Mouse (Mus musculus): ENCODE measurements around the gene Usp7. TPM values are rescaled to one million over a fixed set of nuclear protein-coding genes. Genes with fewer than 3 reads are reported as not detected.

The Usp7 gene
- polyA plus RNA-seq, 1 experiment from 2014 or later = 16.5 TPM

DNA sequence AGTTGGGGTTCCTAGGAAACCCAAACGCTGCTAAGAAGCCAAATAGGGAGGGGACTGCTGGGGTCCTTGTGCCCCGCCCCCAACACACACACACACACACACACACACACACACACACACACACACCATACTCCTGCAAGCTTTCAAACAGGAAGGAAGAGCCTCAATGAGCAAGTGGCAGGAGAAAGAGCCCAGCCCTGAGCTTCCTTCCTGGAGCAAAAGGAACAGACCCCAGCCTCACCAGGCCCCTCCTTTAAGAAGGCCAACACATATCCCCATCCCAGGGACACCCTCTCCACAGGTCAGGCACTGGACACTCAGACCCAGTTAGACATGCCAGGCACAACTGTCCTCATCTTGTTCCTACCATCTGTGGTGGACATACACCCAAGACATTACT is 129.1 kb downstream of the Usp7 start:
- H3K4me1 ChIP-seq (ENCODE audit: insufficient read depth, low read depth, low read length) = peaks cover 24% of the 10 kb centered on the region
- TF ChIP-seq EP300 (IDR thresholded peaks at IDR 0.05) = peak; percentile 91
- no peak for TF ChIP-seq CTCF (IDR thresholded peaks at IDR 0.05)
- H3K27ac ChIP-seq (ENCODE audit: low read length) = peak overlapping the region; percentile 73
- peak; percentile 59 for ATAC-seq
- H3K4me3 ChIP-seq (ENCODE audit: low read depth, low read length) = no peak overlapping the region
- H3K9ac ChIP-seq (replicated peaks; ENCODE audit: low read depth) = no peak overlapping the region
- no peaks in the 10 kb centered on the region for H3K27me3 ChIP-seq (replicated peaks; ENCODE audit: insufficient read depth, low read length)
- DNase-seq (ENCODE audit: low spot score) = peak; percentile 62
- H3K4me2 ChIP-seq (replicated peaks; ENCODE audit: low read depth, low read length) = no peak overlapping the region
- H3K9me3 ChIP-seq (ENCODE audit: low read length) = no peaks in the 10 kb centered on the region
- H3K36me3 ChIP-seq (ENCODE audit: insufficient read depth, low read length) = 0 out of 2 replicates have a peak, but pooled peaks cover under 1% of the 10 kb centered on the region
- WGBS = 44% methylated on average over 2 of the region's 2 CpGs

DNA sequence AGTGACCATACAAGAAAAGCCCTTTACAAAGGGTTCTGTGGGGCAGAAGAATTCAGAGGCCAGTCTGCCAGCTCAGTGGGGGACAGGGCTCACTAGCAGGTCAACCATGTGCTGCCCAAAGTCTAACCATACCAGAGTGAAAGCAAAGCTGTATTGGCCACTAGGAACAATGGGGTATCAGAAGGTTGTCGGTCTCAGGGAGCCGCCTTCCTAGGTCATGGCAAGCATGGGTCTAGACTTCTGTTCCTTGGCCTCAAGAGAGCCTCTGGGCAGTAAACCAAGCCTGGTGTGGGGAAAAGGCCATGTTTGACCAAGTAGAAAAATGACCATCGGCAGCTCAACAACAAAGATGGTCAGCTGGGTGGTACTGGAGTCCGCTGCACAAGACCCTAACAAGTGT is 133.3 kb downstream of the Usp7 start:
- TF ChIP-seq EP300 (IDR thresholded peaks at IDR 0.05) (no peak), CTCF (IDR thresholded peaks at IDR 0.05) (no peak)
- Histone ChIP-seq H3K4me2 (replicated peaks; ENCODE audit: low read depth, low read length) (no peak overlapping the region), H3K36me3 (ENCODE audit: insufficient read depth, low read length) (peaks cover 10% of the 10 kb centered on the region), H3K9ac (replicated peaks; ENCODE audit: low read depth) (no peak overlapping the region), H3K4me3 (ENCODE audit: low read depth, low read length) (no peak overlapping the region), H3K27me3 (replicated peaks; ENCODE audit: insufficient read depth, low read length) (no peaks in the 10 kb centered on the region), H3K4me1 (ENCODE audit: insufficient read depth, low read depth, low read length) (no peaks in the 10 kb centered on the region), H3K9me3 (ENCODE audit: low read length) (no peaks in the 10 kb centered on the region), H3K27ac (ENCODE audit: low read length) (no peak overlapping the region)
- 91% methylated on average over 4 of the region's 4 CpGs for WGBS
- ATAC-seq (no peak), DNase-seq (ENCODE audit: low spot score) (no peak)

DNA sequence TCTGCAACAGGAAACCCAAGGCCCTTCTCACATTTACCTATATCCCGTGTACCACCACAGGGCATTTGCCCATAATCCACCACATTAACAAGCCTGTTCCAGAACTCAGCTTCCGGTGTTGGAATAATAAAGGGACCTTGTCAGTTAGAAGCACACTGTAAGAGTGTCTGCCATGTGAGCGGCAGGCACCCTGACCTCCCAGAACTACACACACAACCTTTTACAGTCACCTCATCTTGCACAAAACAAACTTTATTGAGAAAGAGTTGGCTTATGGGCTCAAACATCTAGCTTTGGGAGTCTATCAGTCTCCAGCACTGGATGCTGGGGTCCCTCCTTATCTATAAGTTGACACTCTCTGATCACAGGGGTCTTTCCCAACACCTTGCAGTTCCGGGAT is 133.8 kb downstream of the Usp7 start:
- 67% methylated on average over 4 of the region's 4 CpGs for WGBS
- H3K27ac ChIP-seq (ENCODE audit: low read length) = no peak overlapping the region
- no peaks in the 10 kb centered on the region for H3K9me3 ChIP-seq (ENCODE audit: low read length)
- no peak for TF ChIP-seq CTCF (IDR thresholded peaks at IDR 0.05)
- TF ChIP-seq EP300 (IDR thresholded peaks at IDR 0.05) = no peak
- no peak overlapping the region for H3K9ac ChIP-seq (replicated peaks; ENCODE audit: low read depth)
- H3K27me3 ChIP-seq (replicated peaks; ENCODE audit: insufficient read depth, low read length) = no peaks in the 10 kb centered on the region
- DNase-seq (ENCODE audit: low spot score) (no peak), ATAC-seq (no peak)
- H3K4me1 ChIP-seq (ENCODE audit: insufficient read depth, low read depth, low read length) = no peaks in the 10 kb centered on the region
- peaks cover 10% of the 10 kb centered on the region for H3K36me3 ChIP-seq (ENCODE audit: insufficient read depth, low read length)
- no peak overlapping the region for H3K4me2 ChIP-seq (replicated peaks; ENCODE audit: low read depth, low read length)
- H3K4me3 ChIP-seq (ENCODE audit: low read depth, low read length) = no peak overlapping the region

- DNase-seq (ENCODE audit: low spot score) (no peak), ATAC-seq (no peak)
- TF ChIP-seq EP300 (IDR thresholded peaks at IDR 0.05) (no peak), CTCF (IDR thresholded peaks at IDR 0.05) (no peak)
- 80% methylated on average over 2 of the region's 2 CpGs for WGBS
- Histone ChIP-seq H3K9ac (replicated peaks; ENCODE audit: low read depth) (no peak overlapping the region), H3K4me3 (ENCODE audit: low read depth, low read length) (no peak overlapping the region), H3K27ac (ENCODE audit: low read length) (no peak overlapping the region), H3K4me2 (replicated peaks; ENCODE audit: low read depth, low read length) (no peak overlapping the region), H3K36me3 (ENCODE audit: insufficient read depth, low read length) (peaks cover 26% of the 10 kb centered on the region), H3K9me3 (ENCODE audit: low read length) (no peaks in the 10 kb centered on the region), H3K4me1 (ENCODE audit: insufficient read depth, low read depth, low read length) (no peaks in the 10 kb centered on the region), H3K27me3 (replicated peaks; ENCODE audit: insufficient read depth, low read length) (no peaks in the 10 kb centered on the region)
Measured at GRCm38 (mm10) chr16:8656256-8656655, 135.9 kb downstream of the Usp7 start.

GRCm38 (mm10) chr16:8655599-8655998 is 136.5 kb downstream of the Usp7 start:
- ATAC-seq = peak; percentile 60
- H3K9me3 ChIP-seq (ENCODE audit: low read length) = no peaks in the 10 kb centered on the region
- whole genome bisulfite sequencing = 67% methylated on average over 9 of the region's 9 CpGs
- TF ChIP-seq CTCF (IDR thresholded peaks at IDR 0.05) = peak; percentile 49
- TF ChIP-seq EP300 (IDR thresholded peaks at IDR 0.05) = peak; percentile 35; the same call in 1 of the 2 replicates
- H3K27me3 ChIP-seq (replicated peaks; ENCODE audit: insufficient read depth, low read length) = no peaks in the 10 kb centered on the region
- H3K9ac ChIP-seq (replicated peaks; ENCODE audit: low read depth) = no peak overlapping the region
- H3K27ac ChIP-seq (ENCODE audit: low read length) = no peak overlapping the region
- peaks cover 32% of the 10 kb centered on the region for H3K36me3 ChIP-seq (ENCODE audit: insufficient read depth, low read length)
- H3K4me1 ChIP-seq (ENCODE audit: insufficient read depth, low read depth, low read length) = no peaks in the 10 kb centered on the region
- no peak overlapping the region for H3K4me2 ChIP-seq (replicated peaks; ENCODE audit: low read depth, low read length)
- peak; percentile 30 for DNase-seq (ENCODE audit: low spot score)
- no peak overlapping the region for H3K4me3 ChIP-seq (ENCODE audit: low read depth, low read length)

DNA sequence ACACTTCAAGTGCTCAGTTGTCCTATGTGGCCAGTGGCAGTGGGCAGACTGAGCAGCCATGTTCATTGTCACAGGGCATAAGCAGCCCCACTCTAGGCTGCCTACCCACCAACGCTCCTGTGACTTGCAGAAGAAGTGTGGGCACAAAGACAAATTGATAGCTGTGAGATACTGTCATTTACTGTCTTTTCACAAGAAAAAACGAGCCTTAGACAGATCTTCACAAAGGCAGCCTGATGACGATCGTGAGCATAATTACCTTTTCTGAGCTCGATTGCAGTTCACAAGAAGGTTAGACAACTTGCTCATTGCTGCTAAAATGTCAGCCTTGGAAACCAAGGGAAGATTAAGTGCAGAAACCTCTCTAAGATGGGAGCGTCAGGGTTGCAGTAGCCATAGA is 137.0 kb downstream of the Usp7 start:
- Histone ChIP-seq H3K27me3 (replicated peaks; ENCODE audit: insufficient read depth, low read length) (no peaks in the 10 kb centered on the region), H3K9ac (replicated peaks; ENCODE audit: low read depth) (no peak overlapping the region), H3K4me2 (replicated peaks; ENCODE audit: low read depth, low read length) (no peak overlapping the region), H3K36me3 (ENCODE audit: insufficient read depth, low read length) (peaks cover 35% of the 10 kb centered on the region), H3K27ac (ENCODE audit: low read length) (no peak overlapping the region), H3K4me3 (ENCODE audit: low read depth, low read length) (no peak overlapping the region), H3K9me3 (ENCODE audit: low read length) (no peaks in the 10 kb centered on the region), H3K4me1 (ENCODE audit: insufficient read depth, low read depth, low read length) (no peaks in the 10 kb centered on the region)
- no peak for DNase-seq (ENCODE audit: low spot score)
- 90% methylated on average over 6 of the region's 6 CpGs for WGBS
- TF ChIP-seq CTCF (IDR thresholded peaks at IDR 0.05) = no peak
- no peak for TF ChIP-seq EP300 (IDR thresholded peaks at IDR 0.05)
- ATAC-seq = no peak

DNA sequence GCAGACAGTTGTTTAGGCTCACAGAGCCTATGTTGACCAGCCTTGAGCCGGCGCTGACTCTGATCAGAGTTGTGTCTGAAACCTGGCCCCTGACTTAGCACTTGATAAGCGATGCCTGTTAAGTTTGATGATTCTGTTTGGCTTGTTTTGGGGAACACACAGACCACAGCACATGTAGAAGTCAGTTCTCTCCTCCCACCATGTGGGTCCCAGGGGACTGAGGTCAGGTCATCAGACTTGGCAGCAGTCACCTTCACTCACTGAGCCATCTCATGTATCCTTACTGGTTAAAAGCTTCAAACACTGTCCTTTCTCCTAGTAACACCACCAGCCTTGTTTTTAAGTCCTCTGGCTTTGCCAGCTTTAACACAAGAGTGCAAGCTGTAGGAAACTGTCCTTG is 142.1 kb downstream of the Usp7 start:
- H3K36me3 ChIP-seq (ENCODE audit: insufficient read depth, low read length) = peaks cover 48% of the 10 kb centered on the region
- no peak for DNase-seq (ENCODE audit: low spot score)

More for the DNA sequence above, 142.1 kb downstream of the Usp7 start:
- Histone ChIP-seq H3K4me1 (ENCODE audit: insufficient read depth, low read depth, low read length) (no peaks in the 10 kb centered on the region), H3K27ac (ENCODE audit: low read length) (no peak overlapping the region), H3K9ac (replicated peaks; ENCODE audit: low read depth) (no peak overlapping the region), H3K27me3 (replicated peaks; ENCODE audit: insufficient read depth, low read length) (no peaks in the 10 kb centered on the region), H3K9me3 (ENCODE audit: low read length) (no peaks in the 10 kb centered on the region), H3K4me2 (replicated peaks; ENCODE audit: low read depth, low read length) (no peak overlapping the region), H3K4me3 (ENCODE audit: low read depth, low read length) (no peak overlapping the region)
- TF ChIP-seq CTCF (IDR thresholded peaks at IDR 0.05) = no peak
- no peak for TF ChIP-seq EP300 (IDR thresholded peaks at IDR 0.05)
- WGBS = 93% methylated on average over 3 of the region's 3 CpGs
- no peak for ATAC-seq
